Mouse (Mus musculus): ENCODE measurements around the gene Fbxo6.

GRCm38 (mm10) chr4:148164002-148164439 lies 12.1 kb upstream of the Fbxo6 start:
- no peak for TF ChIP-seq POLR2A (IDR thresholded peaks at IDR 0.05; ENCODE audit: extremely low read depth, insufficient read depth, low read length)
- peak; percentile 45 for TF ChIP-seq CTCF (IDR thresholded peaks at IDR 0.05; ENCODE audit: extremely low read depth, insufficient read depth, low read length)

All from cortical plate, adult 2 months (tissue).